Comparison of ENCODE assay signal across 27 mouse cellular contexts in the genomic region with DNA sequence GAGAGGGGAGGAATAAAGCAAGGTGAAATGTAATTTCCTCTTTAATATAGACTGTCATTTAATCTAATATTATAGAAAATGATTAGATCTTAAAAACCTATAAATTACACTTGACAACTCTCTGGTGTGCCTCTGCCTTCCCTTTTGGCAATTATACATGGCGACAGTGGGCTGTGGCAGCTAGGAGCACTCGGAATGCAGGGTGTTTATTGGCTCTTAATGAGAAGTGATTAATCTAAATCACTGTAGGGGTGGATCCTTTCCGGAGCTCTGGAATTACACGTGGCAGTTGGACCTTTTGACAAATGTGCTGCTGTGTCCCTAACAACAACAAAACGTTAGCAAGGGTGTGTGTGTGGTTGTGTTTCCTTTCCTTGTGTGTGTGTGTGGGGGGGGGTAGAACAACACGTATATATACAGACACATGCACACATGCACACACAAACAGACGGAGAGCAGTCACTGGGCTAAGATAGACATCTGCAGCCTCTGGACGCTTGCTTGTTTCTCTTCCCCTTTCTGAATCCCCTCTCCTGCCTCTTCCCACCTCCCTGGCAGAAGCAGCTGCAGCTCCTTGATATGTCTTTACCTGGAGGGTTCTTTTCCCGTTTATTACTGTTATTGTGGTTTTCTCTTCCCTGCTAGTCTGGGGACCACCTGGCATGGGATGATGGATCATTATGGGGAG.
DNase-seq lines count a peak whose midpoint lies in the region; ATAC-seq lines count a peak whose summit lies in the region.
"Had no signal": no experiment of that assay in that cellular context is flagged by ENCODE, and none has a peak within 500 bp of the region (broad histone marks: within the 10 kb centered on the region; RNA-seq: fewer than 3 reads in every experiment).

No protein-coding gene starts in this region.

- H3K27me3 ChIP-seq in hindbrain, embryonic 16.5 days (replicated peaks; ENCODE audit: control insufficient read depth, insufficient read depth, low read length): no peaks in the 10 kb centered on the region
- H3K27me3 ChIP-seq: heart, embryonic 15.5 days; liver, embryonic 13.5 days; midbrain, embryonic 12.5 days; Patski; stomach, embryonic 15.5 days had no signal

- DNase-seq in embryo, embryonic 10 days (ENCODE audit: low spot score): peak; percentile 16
- DNase-seq in embryo, embryonic 9.5 days (ENCODE audit: extremely low spot score): no peak
- peak; percentile 15 for DNase-seq in retina, postnatal 1 day
- DNase-seq in retina, embryonic 14.5 days (ENCODE audit: low spot score): no peak
- DNase-seq in ovary, postnatal 10 days (ENCODE audit: low spot score): no peak
- DNase-seq in ovary, postnatal 36 days (ENCODE audit: low spot score): no peak
- DNase-seq: adrenal gland, postnatal 10 days; cerebellum, adult 11-12 months; cerebellum, postnatal 36 days; gastrocnemius, postnatal 10 days; heart, adult 2 months; heart, postnatal 4 days; kidney, adult 11 months; kidney, postnatal 10 days; layer of hippocampus, postnatal 36 days; liver, embryonic 13.5 days; lung, embryonic 14.5 days; lung, postnatal 36 days; right cerebral cortex, postnatal 25 days; thymus, adult 2 months had no signal

- no peaks in the 10 kb centered on the region for H3K4me1 ChIP-seq in hindbrain, embryonic 16.5 days (ENCODE audit: control insufficient read depth, insufficient read depth, low read depth, low read length)
- H3K4me1 ChIP-seq: heart, embryonic 15.5 days; limb, embryonic 13.5 days; liver, embryonic 13.5 days; midbrain, embryonic 12.5 days; stomach, embryonic 15.5 days had no signal

- H3K27ac ChIP-seq in hindbrain, embryonic 16.5 days (ENCODE audit: low read depth, low read length): no peak overlapping the region
- H3K27ac ChIP-seq: heart, adult 2 months; heart, embryonic 15.5 days; limb, embryonic 13.5 days; liver, embryonic 13.5 days; midbrain, embryonic 12.5 days; stomach, embryonic 15.5 days had no signal

- 0 out of 2 replicates have a peak, but pooled peaks cover 1% of the 10 kb centered on the region for H3K9me3 ChIP-seq in hindbrain, embryonic 16.5 days (ENCODE audit: control insufficient read depth, low read length)
- H3K9me3 ChIP-seq: heart, embryonic 15.5 days; midbrain, embryonic 12.5 days; stomach, embryonic 15.5 days had no signal

- ATAC-seq in hindbrain, embryonic 16.5 days: peak; percentile 63; the same call in 1 of the 2 replicates
- no peak for ATAC-seq in erythroid progenitor cell, adult 5-6 weeks (replicated peaks; ENCODE audit: low FRiP score, poor library complexity, severe bottlenecking)
- ATAC-seq: Patski had no signal

- no peak overlapping the region for H3K9ac ChIP-seq in hindbrain, embryonic 16.5 days (ENCODE audit: low read depth, low read length)
- H3K9ac ChIP-seq: heart, embryonic 15.5 days; limb, embryonic 13.5 days; liver, embryonic 13.5 days; lung, embryonic 14.5 days; midbrain, embryonic 12.5 days; stomach, embryonic 15.5 days had no signal

- H3K36me3 ChIP-seq in hindbrain, embryonic 16.5 days (ENCODE audit: control insufficient read depth, insufficient read depth, low read length): no peaks in the 10 kb centered on the region
- H3K36me3 ChIP-seq: heart, embryonic 15.5 days; limb, embryonic 13.5 days; liver, embryonic 13.5 days; midbrain, embryonic 12.5 days; stomach, embryonic 15.5 days had no signal

- no peak overlapping the region for H3K4me3 ChIP-seq in hindbrain, embryonic 16.5 days (ENCODE audit: low read length)
- H3K4me3 ChIP-seq: heart, adult 2 months; heart, embryonic 15.5 days; limb, embryonic 13.5 days; liver, embryonic 13.5 days; midbrain, embryonic 12.5 days; stomach, embryonic 15.5 days had no signal

- H3K4me2 ChIP-seq in hindbrain, embryonic 16.5 days (ENCODE audit: low read length): no peak overlapping the region
- H3K4me2 ChIP-seq: heart, embryonic 15.5 days; limb, embryonic 13.5 days; liver, embryonic 13.5 days; lung, embryonic 14.5 days; midbrain, embryonic 12.5 days; stomach, embryonic 15.5 days had no signal

- 36% methylated on average over 9 of the region's 9 CpGs for WGBS in hindbrain, embryonic 16.5 days

Comparison
In these comparisons a context has a peak if more than half of its experiments do, and no peak if none do; other contexts are left out.
1. DNase-seq: peak in embryo, embryonic 10 days (single experiment) and retina, postnatal 1 day (single experiment); none in embryo, embryonic 9.5 days (single experiment), retina, embryonic 14.5 days (single experiment), ovary, postnatal 10 days (single experiment) and ovary, postnatal 36 days (single experiment).